Mouse (Mus musculus) liver, adult 2 months (tissue): ENCODE results near the gene Dedd2. TPM values are rescaled to one million over a fixed set of nuclear protein-coding genes. Genes with fewer than 3 reads are reported as not detected.
A peak's percentile ranks its signal among the peaks of the same experiment; 100 is the strongest.

ENCODE experiments used
- DNase-seq: peaks from one replicate; pipeline ENCODE4 v3.0.0-alpha.2; 2011; ENCODE audit warnings: low read depth, low spot score; ENCODE audit errors: extremely low read depth
- H3K27ac ChIP-seq: fragments of 200-500 bp; replicated peaks from 2 replicates; pipeline ENCODE4 v1.5.1; 2012; ENCODE audit warnings: low read depth, mild to moderate bottlenecking, control low read depth, inconsistent platforms, low read length; ENCODE audit not compliant: insufficient read depth
- H3K27me3 ChIP-seq: fragments of 200-500 bp; 2 replicates; pipeline ENCODE4 v1.6.1; 2012; ENCODE audit warnings: mild to moderate bottlenecking, moderate library complexity, low read length, inconsistent platforms; ENCODE audit not compliant: control insufficient read depth, insufficient read depth
- H3K36me3 ChIP-seq: fragments of 200-500 bp; 2 replicates; pipeline ENCODE4 v1.6.1; 2012; ENCODE audit warnings: low read length, inconsistent platforms; ENCODE audit not compliant: control insufficient read depth, insufficient read depth
- H3K4me1 ChIP-seq: fragments of 200-500 bp; 2 replicates; pipeline ENCODE4 v1.6.1; 2011; ENCODE audit warnings: low read length; ENCODE audit not compliant: control insufficient read depth, insufficient read depth
- H3K4me3 ChIP-seq: fragments of 200-500 bp; 2 replicates; pipeline ENCODE4 v1.5.1; 2011; ENCODE audit warnings: low read depth, mild to moderate bottlenecking, control low read depth, low read length, moderate library complexity; ENCODE audit not compliant: insufficient read depth
- H3K79me2 ChIP-seq: fragments of 200-500 bp; 2 replicates; pipeline ENCODE4 v1.6.1; 2012; ENCODE audit warnings: inconsistent platforms, mild to moderate bottlenecking, low read length, moderate library complexity; ENCODE audit not compliant: control insufficient read depth, insufficient read depth
- H3K9ac ChIP-seq: fragments of 200-500 bp; 2 replicates; pipeline ENCODE4 v1.6.1; 2012; ENCODE audit warnings: low read depth, mild to moderate bottlenecking, control low read depth, inconsistent platforms, low read length
- CTCF ChIP-seq: fragments of 200-500 bp; IDR thresholded peaks from 2 replicates; pipeline ENCODE4 v1.5.1; 2011; ENCODE audit warnings: low read depth, low read length, control low read depth
- POLR2A ChIP-seq: fragments of 200-500 bp; IDR thresholded peaks from 2 replicates; pipeline ENCODE4 v1.6.1; 2011; ENCODE audit warnings: low read length, control low read depth; ENCODE audit not compliant: insufficient read depth; ENCODE audit errors: extremely low read depth
- WGBS: fragments of 180-500 bp; shearing (Covaris S2); methylation state at CpG from one replicate; pipeline ENCODE4 v1.1.7; 2018; 5-methylcytosine and 5-hydroxymethylcytosine counted together
- polyA plus RNA-seq: library from polyadenylated mRNA; depleted of rRNA; stranded (reverse); fragments of >200 nt; gene quantifications from 2 replicates; pipeline ENCODE4 v1.2.3, GENCODE M21; 2012; rRNA removed
- total RNA-seq: library from RNA; depleted of rRNA; stranded (reverse); fragments of >200 nt; gene quantifications from 2 replicates; pipeline ENCODE4 v1.2.3, GENCODE M21; 2014; rRNA removed

The Dedd2 gene
- 20.2 and 24.6 TPM in 2 replicates for total RNA-seq
- polyA plus RNA-seq: 27.9 and 35.4 TPM in 2 replicates

DNA sequence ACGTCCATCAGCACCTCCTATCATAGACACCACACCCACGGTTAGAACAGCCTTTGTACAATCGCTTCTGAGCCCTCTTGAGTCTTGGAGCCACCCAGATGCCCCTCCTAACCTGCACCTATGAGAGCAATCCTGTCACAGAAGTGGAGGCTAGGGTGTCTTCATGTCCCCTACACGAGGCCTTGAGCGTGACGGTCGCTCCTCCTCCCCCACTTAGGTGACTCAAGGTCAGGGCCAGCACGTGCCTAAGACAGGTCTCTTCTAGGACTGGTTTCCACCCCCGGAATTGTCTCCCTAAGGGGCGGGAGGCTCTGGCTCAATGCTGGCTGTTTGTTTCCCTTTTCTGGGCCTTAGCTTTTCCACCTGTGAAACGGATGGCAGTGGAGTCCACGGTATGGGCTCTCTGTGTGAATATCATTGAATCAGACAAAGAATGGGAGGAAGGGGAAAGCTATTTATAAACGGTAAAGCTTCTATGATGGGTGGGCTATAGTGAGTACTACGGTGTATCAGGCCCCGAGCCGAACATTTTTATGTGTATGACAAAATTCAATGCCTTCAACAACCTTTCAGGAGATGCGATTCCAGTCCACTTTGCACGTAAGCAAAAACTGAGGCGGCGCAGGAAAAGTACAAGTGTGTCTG lies at the start of gene Dedd2:
Gene Dedd2 (minus strand): TSS at position 159 of the 645 bp plus-strand sequence.
- TF ChIP-seq CTCF: no peak
- TF ChIP-seq POLR2A: no peak
- no peaks in the 10 kb centered on the region; the same call in 1 of the 2 replicates for H3K36me3 ChIP-seq
- peaks cover 21% of the 10 kb centered on the region for H3K4me1 ChIP-seq
- DNase-seq: peak; percentile 61
- peaks cover 21% of the 10 kb centered on the region; the same call in 1 of the 2 replicates for H3K79me2 ChIP-seq
- 3% methylated on average over 20 of the region's 20 CpGs for WGBS
- H3K9ac ChIP-seq: peak within 1 kb of the TSS; percentile 84
- H3K27me3 ChIP-seq: no peaks in the 10 kb centered on the region
- H3K4me3 ChIP-seq: peak within 1 kb of the TSS; percentile 92
- H3K27ac ChIP-seq: peak within 1 kb of the TSS; percentile 81

DNA sequence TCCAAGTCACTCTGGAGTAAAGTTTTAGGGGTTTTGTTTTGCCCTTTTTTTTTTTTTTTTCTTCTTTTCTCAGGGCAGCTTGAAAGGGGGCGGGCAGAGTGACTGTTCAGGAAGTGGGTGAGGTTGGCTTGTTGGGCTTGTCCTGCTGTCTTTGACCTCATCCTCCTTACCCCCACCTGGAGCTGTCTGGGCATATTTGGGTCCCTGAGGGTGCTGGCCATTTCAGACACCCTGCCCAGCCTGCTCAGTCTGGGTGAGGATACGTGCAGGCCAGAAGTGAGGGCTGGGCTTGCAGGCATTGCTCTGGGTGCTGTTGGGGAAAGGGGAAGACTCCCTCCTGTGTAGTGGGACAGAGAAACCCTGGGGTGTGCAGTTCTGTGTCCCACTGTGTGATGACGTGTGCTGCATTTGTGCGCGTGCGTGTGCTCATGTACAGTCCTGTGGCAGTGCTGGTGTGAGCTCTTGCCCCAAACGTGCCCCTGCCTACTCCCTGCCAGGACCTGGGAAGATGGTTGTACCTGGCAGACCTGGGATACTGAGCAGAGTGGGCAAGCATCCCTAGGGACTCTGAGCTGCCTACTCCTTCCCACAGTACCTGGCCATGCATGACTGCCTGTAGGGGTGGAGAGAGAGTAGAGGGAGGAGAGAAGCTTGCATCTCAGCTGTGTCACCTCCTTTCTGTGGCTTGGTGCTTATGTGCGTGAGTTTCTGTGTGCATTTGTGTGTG lies 49.3 kb upstream of the Dedd2 start:
- WGBS: 72% methylated on average over 8 of the region's 8 CpGs
- TF ChIP-seq CTCF (no peak), POLR2A (no peak)
- H3K9ac ChIP-seq: no peak overlapping the region

DNA sequence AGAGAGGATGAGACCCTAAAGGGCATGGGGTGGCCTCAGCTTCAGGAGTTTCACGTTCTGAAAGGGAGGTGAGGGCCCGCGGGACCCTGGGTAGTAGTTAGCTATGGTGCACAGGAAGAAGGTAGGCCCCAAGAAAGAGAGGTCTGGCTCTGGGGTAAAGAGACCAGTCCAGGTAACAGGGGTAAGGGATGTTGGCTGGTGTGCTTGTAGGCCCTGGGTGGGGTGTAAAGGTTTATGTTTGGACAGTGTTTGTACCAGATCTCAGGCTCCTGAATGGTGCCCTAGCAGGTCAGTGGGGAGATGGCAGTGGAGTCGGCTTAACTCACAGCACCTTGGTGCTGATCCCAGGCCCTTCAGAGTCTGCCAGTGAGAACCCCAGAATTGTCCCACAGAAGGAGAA lies 48.6 kb upstream of the Dedd2 start:
- peaks cover 11% of the 10 kb centered on the region for H3K4me1 ChIP-seq

More for the DNA sequence above, 49.3 kb upstream of the Dedd2 start:
- no peaks in the 10 kb centered on the region for H3K36me3 ChIP-seq
- peaks cover 8% of the 10 kb centered on the region for H3K4me1 ChIP-seq
- H3K79me2 ChIP-seq: peaks cover 36% of the 10 kb centered on the region
- H3K27me3 ChIP-seq: no peaks in the 10 kb centered on the region
- no peak overlapping the region for H3K27ac ChIP-seq
- DNase-seq: no peak
- H3K4me3 ChIP-seq: no peak overlapping the region; the same call in 1 of the 2 replicates

DNA sequence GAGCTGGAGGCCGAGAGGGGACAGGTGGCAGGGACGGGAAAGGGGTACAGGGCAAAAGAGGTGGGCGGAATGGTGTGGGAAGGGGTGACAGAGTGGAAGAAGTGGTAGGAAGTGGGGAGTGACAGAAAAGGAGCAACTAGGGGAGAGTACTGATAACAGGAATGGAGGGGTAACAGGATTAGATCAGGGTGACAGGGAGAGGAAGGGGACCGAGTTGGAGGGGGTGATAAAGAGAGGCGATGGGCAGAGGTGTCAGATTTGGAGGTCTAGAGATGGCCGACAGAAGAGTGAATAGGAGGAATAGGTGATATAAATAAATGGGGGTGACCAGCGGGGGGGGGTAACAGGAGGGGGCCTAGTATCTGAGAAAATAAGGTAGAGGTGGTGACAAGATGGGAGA lies 48.2 kb upstream of the Dedd2 start:
- H3K79me2 ChIP-seq: peaks cover 36% of the 10 kb centered on the region
- no peaks in the 10 kb centered on the region for H3K36me3 ChIP-seq
- H3K4me1 ChIP-seq: peaks cover 11% of the 10 kb centered on the region
- peak overlapping the region; percentile 57 for H3K27ac ChIP-seq
- no peak for TF ChIP-seq CTCF
- no peak for TF ChIP-seq POLR2A
- DNase-seq: no peak
- no peaks in the 10 kb centered on the region for H3K27me3 ChIP-seq
- peak overlapping the region; percentile 83 for H3K9ac ChIP-seq
- H3K4me3 ChIP-seq: peak overlapping the region; percentile 73
- WGBS: under 1% methylated on average over 7 of the region's 7 CpGs

More for the DNA sequence above, 48.6 kb upstream of the Dedd2 start:
- H3K4me3 ChIP-seq: peak overlapping the region; percentile 73; the same call in 1 of the 2 replicates
- H3K79me2 ChIP-seq: peaks cover 36% of the 10 kb centered on the region
- DNase-seq: peak; percentile 19
- H3K36me3 ChIP-seq: no peaks in the 10 kb centered on the region
- no peaks in the 10 kb centered on the region for H3K27me3 ChIP-seq
- TF ChIP-seq CTCF: no peak
- TF ChIP-seq POLR2A: no peak
- peak overlapping the region; percentile 83 for H3K9ac ChIP-seq
- 18% methylated on average over 4 of the region's 4 CpGs for WGBS
- H3K27ac ChIP-seq: peak overlapping the region; percentile 11; the same call in 1 of the 2 replicates

DNA sequence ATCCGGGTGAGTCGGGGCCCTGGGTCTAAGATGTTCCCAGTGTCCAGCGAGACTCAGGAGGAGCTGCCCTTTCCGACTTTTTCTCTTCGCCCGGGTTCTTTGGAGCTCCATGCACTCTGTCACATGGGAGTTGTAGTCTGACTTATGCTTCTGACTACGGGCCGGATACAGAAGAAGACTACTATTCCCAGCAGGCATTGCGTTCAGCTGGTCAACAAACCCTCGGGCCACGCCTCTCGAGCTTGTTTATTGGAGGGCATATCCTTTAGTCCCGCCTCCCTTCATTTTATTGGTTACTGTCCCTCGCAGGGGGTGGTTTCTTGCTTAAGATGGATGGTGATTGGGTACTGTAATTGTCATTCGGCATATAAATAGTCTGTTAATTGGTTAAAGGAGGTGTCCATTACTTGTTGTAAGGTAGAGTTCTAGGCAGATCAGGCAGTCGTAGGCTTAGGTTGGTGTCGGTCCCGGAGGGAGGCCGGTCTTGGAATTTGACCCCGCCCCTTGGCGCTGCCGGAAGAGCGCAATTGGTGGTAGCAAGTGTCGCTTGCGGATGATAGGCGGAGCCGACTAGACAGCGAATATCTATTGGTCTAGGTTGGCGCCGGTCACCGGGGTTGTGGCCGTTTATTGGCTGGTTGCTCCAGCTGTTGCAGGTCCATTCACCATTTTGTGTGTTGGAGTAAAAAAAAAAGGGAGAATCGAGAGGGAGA lies 47.5 kb upstream of the Dedd2 start:
- peak overlapping the region; percentile 84 for H3K9ac ChIP-seq
- no peaks in the 10 kb centered on the region for H3K36me3 ChIP-seq
- H3K27ac ChIP-seq: peak overlapping the region; percentile 96
- H3K27me3 ChIP-seq: no peaks in the 10 kb centered on the region
- peaks cover 31% of the 10 kb centered on the region for H3K79me2 ChIP-seq
- under 1% methylated on average over 33 of the region's 33 CpGs for WGBS
- peak; percentile 100 for DNase-seq
- H3K4me1 ChIP-seq: peaks cover 11% of the 10 kb centered on the region
- H3K4me3 ChIP-seq: peak overlapping the region; percentile 73
- TF ChIP-seq POLR2A (no peak), CTCF (no peak)
